Mouse (Mus musculus) heart, adult 18-20 months (tissue): ENCODE data around the gene Arap2. TPM values are rescaled to one million over a fixed set of nuclear protein-coding genes. Genes with fewer than 3 reads are reported as not detected.
"Not testable (repeated sequence)": the region's sequence is repeated elsewhere in the genome, so short reads cannot be mapped to it uniquely, and the experiment has no call there.

Experiments used
- DNase-seq, 2 experiments: peaks; one replicate each; pipeline ENCODE4 v3.0.0; 2021 to 2022; ENCODE audit warnings: mixed read lengths in 1 of 2
- total RNA-seq, 2 experiments: library from RNA; stranded (reverse); gene quantifications; 2 replicates each; pipeline ENCODE4 v1.2.3; 2021

Arap2 gene
- total RNA-seq, 2 experiments from 2014 or later: 9.9 to 12.3 TPM

DNA sequence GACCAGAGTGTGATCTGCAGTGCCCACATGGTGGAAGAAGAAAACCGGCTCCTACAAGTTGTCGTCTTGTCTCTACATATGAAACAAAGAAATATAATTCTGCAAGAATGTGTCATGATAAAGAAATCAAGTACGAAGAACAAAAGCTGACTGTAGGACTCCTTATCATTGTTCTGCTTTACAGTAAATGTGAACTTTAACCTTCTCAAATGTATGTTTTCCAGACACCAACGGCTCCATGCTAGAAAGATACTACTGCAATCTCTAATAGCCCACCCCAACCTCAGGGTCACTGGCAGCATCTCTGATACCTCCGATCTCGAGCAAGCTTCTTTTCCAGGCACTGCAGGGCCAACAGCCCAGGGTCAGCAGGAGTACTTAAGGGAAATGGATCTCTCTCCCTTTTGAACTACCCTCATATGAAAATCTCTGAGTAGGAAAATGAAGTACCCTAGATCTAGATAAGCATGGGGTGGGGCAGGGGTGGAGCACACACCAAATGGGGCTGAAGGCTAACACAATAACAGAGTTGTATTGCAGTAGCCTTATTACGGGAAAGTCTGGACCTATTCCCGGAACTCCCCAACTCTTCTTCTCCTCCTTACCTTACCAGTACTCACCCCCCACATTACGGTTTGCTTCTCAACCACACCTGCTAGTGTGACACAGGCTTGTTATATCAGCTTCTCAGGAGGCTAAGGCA, 22.6 kb downstream of the Arap2 start:
- no peak for DNase-seq

DNA sequence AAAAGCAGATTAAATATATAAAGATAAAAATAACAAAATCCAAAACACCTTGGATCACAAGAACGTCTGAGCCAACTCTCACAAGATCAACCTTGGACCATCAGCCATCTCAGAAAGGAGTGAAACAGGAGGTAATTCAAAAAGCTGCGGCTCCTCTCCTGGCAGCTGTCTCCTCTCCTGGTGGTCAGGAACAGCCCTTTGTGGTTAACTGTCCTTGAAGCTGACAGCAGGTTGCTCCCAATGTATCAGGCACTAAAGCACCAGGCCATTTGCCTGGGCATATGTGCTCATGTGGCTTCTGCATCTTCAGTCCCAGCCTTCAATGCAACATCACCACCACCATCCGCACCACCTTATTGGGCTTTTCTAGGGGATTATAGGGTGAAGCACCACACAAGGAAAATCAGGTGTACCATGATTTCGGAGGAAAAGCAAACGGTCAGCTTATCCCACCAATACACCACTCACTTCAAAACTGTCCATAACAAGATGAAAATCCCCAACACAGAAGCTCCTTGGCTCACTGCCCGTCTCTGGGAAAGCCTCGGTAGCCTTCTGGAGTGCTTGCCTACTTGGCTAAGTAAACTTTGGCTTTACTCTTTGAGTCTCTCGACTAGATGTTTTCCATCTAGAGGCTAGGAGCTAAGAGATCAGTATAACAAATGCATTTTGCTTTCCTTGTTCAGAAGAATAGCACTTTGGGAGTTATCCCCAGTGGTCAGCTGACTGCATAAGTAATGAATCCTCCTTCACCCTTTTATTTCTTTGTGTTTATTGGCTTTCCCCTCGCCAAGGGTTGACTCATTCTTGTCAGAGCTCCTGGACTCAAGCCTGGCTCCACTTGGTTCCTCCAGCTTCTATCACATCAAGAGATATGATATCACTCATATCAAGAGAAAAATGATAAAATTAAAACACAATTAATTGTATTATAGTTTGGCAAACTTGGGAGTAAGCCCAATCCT, 26.2 kb downstream of the Arap2 start:
- peak in 1 of 2 experiments; percentile 21 for DNase-seq

DNA sequence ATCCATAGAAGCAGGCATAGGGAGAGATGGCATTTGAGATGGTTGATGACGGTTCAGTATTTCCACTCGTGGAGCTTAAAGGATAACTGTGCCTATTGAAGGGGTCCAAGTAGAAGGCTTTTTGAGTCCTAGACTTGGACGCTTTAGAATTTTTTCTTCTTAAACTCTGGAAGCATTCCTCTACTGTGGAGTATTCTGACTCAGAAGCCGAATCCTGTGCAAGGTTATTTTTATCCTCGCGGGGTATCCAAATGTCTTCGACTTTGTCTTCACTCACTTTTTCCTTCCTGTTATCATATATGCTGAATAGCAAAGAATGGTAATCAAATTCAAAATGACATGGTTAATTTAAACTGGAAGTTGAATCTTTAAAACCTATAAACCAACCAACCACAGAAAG, 35.4 kb downstream of the Arap2 start:
- DNase-seq: not testable (repeated sequence)

- DNase-seq: no peak
These were observed 40.4 kb downstream of the Arap2 start for GRCm38 (mm10) chr5:62725551-62725950.

DNA sequence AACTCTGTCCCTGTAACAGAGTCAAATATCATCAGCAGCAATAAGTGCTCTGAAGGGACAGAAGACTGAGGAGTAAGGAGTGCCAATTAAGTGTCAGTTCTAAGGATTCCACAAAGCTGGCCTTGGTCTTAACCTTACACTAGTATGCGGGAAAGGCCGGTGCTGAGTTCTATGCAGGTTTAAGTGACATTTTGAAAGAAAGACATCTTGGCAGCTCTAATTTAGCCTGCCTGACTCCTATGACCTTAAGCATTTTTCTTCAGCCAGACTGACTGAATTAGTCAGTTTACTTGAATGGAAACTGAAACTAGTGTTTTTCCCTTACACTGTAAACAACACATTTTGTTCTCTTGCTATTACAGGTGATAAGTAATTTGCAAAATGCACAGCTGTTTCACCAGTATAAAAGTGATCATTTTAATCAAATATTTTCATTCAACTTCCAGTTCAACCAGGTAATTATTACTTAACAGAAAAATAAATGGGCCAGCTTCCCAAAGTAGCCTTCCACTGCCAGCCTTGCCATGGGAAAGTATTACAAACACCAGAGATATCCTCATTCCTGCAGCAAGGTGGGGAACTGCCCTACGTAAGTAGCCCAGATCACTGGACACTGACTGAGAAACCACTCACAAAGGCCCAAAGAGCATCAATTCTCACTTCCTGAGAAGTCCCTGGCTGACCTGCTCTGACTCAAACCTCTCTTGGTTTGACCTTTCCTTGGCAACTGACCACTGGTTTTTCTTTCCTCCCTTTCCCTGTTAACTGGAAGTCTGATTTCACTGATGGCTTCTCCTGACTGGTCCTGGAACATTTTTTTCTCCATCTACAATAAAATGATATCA, 42.5 kb downstream of the Arap2 start:
- no peak for DNase-seq

DNA sequence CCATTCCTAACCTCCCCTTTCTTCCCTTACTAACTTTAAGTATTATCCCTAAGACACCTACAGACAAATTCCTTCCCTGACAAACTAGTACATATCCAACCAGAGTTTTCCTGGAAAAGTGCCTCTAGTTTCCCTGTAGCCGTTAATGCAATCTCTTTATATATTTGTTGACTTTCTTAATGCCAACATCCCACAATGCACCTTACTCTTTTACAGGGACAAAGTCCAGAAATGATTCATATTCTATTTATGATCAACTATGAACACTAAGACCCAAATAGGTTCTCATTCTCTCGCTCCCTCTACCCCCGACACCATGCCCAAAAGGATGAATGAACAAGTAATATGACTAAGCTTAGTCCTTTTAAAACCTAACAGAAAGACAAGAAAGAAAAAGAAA, 49.5 kb downstream of the Arap2 start:
- DNase-seq: no peak

GRCm38 (mm10) chr5:62715977-62716376, 50.0 kb downstream of the Arap2 start:
- DNase-seq: no peak

DNA sequence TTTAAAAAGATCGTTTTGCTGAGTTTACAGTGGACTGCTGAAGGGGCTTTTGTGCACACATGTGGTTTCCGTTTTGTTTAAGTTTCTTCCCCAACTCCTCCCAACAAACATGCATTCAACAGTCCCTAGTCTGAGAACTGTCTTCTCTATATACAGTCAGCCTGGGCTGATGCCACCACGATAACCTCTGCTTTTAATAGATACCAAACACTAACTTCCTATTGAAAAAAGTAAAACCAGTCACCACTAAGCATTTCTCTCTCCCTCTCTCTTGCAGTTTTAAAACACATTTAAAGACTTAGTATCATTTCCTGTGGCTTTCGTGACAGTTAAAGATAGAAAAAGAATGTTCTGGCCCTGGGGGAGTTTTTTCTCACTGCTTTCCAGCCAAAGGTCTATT, 50.5 kb downstream of the Arap2 start:
- DNase-seq: peak in 1 of 2 experiments; percentile 1

GRCm38 (mm10) chr5:62710955-62711354, 55.0 kb downstream of the Arap2 start:
- no peak for DNase-seq

GRCm38 (mm10) chr5:62706900-62707299, 59.1 kb downstream of the Arap2 start:
- no peak for DNase-seq

DNA sequence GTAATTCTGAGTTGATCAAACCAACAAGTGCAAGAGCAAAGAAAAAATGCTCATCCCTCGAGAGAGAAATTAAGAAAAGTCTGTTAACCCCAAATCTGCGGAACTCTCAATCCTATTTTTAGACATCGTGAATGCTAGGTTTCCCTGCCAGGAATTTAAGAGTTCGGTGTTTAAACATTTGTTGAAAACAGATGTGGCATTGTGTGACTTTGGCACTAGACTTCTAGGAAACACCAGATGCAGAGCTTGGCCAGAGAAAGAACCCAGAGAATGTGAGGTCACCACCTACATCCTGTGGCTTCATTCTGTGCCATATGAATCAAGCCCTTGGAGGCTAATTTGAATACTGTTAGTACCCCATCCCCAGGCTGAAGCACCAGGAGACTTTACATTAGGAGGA, 76.0 kb downstream of the Arap2 start:
- no peak for DNase-seq

DNA sequence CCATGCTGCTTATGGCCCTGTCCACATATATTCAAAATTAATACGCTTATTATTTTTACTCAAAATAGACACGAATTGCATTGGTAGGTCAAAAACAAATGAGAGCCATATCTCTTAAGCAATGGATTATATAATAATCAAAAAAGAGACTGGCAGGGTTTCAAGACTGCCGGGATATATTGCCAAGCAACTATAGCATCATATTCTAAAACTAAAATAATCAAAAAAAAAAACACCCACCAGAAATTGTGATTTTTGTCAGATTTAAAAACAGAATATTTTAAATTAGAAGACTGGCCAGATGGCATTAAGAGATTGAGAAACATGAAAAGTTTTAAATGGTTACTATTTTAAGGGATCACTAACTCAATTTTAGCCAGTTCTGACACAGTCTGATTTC, 82.2 kb downstream of the Arap2 start:
- no peak for DNase-seq

DNA sequence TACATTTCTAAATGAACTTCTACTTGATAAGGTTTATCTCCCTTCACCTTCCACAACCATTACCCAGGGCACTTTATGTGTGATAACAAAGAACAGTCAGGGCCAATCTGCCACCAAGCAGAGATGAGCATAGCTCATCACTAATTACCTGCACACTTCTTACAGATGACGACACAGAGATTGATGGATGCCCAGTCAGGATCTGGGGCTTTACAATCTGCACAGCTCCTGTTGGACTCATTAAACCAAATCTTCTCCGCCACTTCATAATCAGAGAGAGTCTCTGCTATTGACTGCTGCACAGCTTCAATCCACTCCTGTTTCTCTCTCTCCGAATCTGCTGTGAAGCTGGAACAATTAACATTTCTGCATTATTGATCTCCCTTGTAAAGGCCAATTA, 82.8 kb downstream of the Arap2 start:
- no peak for DNase-seq

- no peak for DNase-seq
These were observed 88.6 kb downstream of the Arap2 start for GRCm38 (mm10) chr5:62677390-62677789.

DNA sequence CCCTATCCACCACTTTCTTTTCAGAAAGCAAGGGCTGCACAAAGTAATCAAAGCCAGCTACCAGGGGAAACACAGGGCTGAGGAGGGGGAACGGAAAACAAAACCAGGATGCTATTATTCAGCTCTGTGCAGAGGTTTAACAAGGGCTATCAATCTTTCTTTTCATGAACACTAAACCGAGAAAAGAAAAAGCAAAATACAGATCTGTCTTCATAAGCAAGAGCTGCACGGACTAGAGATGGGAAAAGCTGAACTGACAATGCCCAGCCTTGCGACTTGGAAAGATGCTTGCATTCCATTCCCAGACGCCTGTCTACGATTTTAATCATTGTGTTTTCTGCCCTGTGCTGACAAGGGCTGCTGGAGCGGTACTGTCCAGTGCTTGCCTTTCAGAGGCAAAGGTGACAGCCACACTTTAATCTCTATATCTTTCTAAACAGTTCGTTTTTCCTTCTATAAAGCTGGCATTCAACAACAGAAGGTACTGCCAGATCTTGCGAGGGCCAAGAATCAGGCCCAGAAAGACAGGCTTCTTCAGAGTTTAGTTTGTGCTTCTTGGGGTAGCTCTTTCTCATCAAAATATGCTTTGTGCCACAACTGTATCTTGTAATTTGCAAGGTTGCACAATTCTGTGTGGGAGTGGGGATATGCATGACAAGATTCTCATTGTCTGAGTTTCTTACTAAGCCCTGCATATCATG, 93.1 kb downstream of the Arap2 start:
- DNase-seq: no peak

GRCm38 (mm10) chr5:62665329-62665728, 100.6 kb downstream of the Arap2 start:
- no peak for DNase-seq

- DNase-seq: no peak
These were observed 101.1 kb downstream of the Arap2 start for GRCm38 (mm10) chr5:62664847-62665246.

DNA sequence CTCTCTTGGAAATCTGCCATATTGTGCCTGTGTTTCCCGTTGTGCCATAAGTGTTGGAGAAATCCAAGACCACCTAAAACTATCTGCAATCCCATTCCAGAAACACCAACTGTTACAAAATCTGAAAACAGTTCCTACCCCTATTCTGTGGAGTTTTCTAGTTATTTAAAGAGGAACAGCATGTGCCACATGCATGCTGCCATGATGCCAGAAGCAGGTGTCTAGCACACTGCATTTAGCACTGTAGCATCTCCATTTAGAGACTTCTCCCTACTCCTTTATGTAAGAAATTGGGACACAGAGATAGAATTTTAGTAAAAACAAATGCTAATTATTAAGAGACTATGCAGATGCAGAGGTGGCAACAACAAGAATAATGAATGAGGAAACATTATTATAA, 102.8 kb downstream of the Arap2 start:
- no peak for DNase-seq

GRCm38 (mm10) chr5:62653924-62654323, 112.0 kb downstream of the Arap2 start:
- DNase-seq: no peak

DNA sequence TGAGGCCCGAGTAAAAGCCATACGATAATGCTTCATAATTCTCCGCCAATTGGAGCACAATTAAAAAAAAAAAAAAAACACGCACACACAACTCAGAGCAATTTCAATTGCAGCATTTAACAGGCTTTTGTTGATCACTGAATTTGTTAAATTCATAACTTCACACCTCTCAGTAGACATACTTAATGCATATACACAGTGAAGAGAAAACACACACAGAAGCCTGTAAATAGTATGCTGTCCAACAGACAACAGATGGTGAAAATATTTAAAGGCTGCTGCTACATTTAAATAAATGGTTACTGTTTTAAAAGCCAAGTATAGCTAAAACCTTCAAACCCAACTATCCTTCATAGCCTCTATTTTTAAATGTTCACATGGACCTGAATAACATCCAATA, 123.6 kb downstream of the Arap2 start:
- DNase-seq: no peak

DNA sequence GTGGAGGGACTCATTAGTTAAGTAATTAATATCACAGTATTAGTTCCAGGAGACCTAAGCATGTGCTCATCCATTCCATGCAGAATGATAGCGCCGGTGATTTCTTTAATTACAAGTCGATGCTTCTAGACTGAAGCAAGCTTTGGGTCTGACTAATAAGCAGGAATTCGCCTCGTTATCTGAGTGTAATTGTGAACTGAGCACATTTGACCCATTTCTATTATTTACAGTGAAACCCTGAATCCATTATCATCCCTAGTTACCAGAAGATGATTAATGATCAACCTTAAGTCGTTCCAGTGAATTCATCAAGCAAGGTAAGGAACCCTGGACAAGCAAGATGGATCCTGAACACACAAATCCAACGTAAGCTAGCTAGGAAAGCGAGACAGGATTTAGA, 125.5 kb downstream of the Arap2 start:
- no peak for DNase-seq

GRCm38 (mm10) chr5:62636341-62636740, 129.6 kb downstream of the Arap2 start:
- DNase-seq: no peak
